Mouse (Mus musculus): ENCODE data around the gene Arih1. TPM values are rescaled to one million over a fixed set of nuclear protein-coding genes. Genes with fewer than 3 reads are reported as not detected.
"Not testable (repeated sequence)": the region's sequence is repeated elsewhere in the genome, so short reads cannot be mapped to it uniquely, and the experiment has no call there.

The Arih1 gene
- polyA plus RNA-seq, 1 experiment from 2014 or later, result 17.3 TPM

DNA sequence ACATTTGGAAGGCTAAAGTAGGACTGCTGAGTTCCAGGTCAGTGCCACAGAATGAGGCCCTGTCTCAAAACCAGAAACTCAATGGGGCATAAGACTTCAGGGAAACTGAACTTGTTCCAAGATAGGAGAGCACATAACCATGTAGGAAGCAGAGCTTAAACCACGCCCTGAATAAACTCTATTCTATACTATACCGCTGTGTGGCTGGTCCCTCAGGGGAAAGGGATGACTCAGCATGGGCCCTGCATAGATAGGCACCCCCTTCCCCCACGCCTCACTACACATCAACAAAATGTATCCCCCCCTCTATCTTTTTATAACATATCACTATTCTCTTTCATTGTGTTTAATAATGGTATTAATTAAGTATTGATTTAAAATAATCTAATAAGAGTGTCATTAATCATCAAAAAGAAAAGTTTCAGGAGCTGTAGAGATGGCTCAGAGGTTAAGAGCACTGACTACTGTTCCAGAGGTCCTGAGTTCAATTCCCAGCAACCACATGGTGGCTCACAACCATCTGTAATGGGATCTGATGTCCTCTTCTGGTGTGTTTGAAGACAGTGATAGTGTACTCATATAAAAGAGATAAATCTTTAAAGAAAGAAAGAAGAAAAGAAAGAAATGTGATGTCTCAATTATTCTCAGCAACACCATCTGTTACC is 30.9 kb downstream of the Arih1 start:
- H3K27me3 ChIP-seq (ENCODE audit: poor library complexity, severe bottlenecking), result no peaks in the 10 kb centered on the region
- no peak overlapping the region for H3K4me3 ChIP-seq
- no peaks in the 10 kb centered on the region for H3K4me1 ChIP-seq
- no peak for DNase-seq (ENCODE audit: extremely low spot score, low spot score)
- no peaks in the 10 kb centered on the region for H3K9me3 ChIP-seq
- no peak overlapping the region for H3K27ac ChIP-seq
- WGBS, result 96% methylated on average over 3 of the region's 3 CpGs
- H3K36me3 ChIP-seq (replicated peaks), result peaks cover 26% of the 10 kb centered on the region

GRCm38 (mm10) chr9:59433729-59434128 is 52.7 kb downstream of the Arih1 start:
- no peaks in the 10 kb centered on the region for H3K9me3 ChIP-seq
- peaks cover 75% of the 10 kb centered on the region for H3K36me3 ChIP-seq (replicated peaks)

DNA sequence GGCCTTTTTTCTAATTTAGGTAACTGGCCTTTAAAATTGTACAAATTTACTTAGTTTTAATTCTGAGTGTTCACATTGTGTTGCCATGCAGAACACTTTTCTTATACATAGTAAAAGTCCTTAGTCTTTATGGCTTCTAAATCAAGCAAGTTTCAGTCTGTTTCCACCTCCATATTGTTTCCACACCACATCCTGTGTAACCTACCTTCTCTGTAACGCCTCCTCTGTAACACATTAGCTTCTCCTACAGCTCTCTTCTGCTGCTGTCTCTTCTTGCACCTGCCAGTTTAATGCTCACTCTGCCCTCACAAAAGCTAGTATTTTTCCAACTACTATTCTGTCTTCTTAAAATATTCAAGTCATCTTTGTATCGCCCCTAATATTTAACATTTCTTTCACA is 54.8 kb downstream of the Arih1 start:
- Histone ChIP-seq H3K4me3 (no peak overlapping the region), H3K36me3 (replicated peaks) (peaks cover 91% of the 10 kb centered on the region), H3K27me3 (ENCODE audit: poor library complexity, severe bottlenecking) (no peaks in the 10 kb centered on the region), H3K4me1 (no peaks in the 10 kb centered on the region), H3K9me3 (no peaks in the 10 kb centered on the region; the same call in 1 of the 2 replicates), H3K27ac (no peak overlapping the region)
- WGBS, result 95% methylated on average over 2 of the region's 2 CpGs
- DNase-seq (ENCODE audit: extremely low spot score, low spot score), result no peak

More at GRCm38 (mm10) chr9:59433729-59434128, 52.7 kb downstream of the Arih1 start:
- Histone ChIP-seq H3K27ac (no peak overlapping the region), H3K27me3 (ENCODE audit: poor library complexity, severe bottlenecking) (no peaks in the 10 kb centered on the region), H3K4me1 (no peaks in the 10 kb centered on the region), H3K4me3 (no peak overlapping the region)
- DNase-seq (ENCODE audit: extremely low spot score, low spot score), result no peak
- 100% methylated on average over 1 of the region's 1 CpGs for WGBS

DNA sequence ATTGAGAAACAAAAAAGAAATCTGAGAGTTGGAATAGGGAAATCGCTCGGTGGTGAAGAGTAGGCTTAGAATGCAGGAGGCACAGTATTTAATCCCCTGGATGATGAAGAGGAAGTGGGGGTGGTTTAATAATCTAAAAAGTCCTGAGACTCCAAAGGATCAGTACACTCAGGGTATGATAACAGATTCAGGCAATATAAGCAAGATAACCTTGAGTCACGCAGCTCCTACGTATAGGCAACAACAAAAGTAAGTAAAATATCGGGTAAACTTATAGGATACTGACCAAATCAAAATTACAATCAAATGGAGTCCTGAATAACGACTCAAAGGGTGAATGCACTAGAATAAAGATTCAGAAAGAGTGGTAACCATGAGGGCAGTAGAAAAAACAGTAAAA is 65.9 kb downstream of the Arih1 start:
- H3K4me3 ChIP-seq, result no peak overlapping the region
- no peak overlapping the region for H3K27ac ChIP-seq
- WGBS, result 88% methylated on average over 6 of the region's 6 CpGs
- DNase-seq (ENCODE audit: extremely low spot score, low spot score), result no peak
- peaks cover 22% of the 10 kb centered on the region for H3K36me3 ChIP-seq (replicated peaks)
- H3K27me3 ChIP-seq (ENCODE audit: poor library complexity, severe bottlenecking), result no peaks in the 10 kb centered on the region
- no peaks in the 10 kb centered on the region for H3K4me1 ChIP-seq
- H3K9me3 ChIP-seq, result no peaks in the 10 kb centered on the region

DNA sequence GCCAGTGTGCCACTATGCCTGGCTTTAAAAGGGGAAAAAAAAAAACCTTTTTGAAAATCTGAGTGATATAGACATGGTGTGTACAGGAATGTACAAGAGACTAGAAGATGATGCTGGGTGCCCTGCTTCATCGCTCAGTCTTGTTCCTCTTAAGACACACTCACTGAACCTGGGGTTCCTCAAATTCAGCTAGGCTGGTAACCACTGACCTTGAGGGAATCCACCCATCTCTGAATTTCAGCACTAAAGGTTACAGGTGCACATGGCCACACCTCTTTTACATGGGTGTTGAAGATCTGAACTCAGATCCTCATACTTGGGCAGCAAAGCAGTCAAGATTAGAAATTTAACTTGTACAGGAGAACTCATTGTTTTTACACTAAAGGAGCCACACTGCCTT is 79.1 kb downstream of the Arih1 start:
- 92% methylated on average over 1 of the region's 1 CpGs for WGBS

DNA sequence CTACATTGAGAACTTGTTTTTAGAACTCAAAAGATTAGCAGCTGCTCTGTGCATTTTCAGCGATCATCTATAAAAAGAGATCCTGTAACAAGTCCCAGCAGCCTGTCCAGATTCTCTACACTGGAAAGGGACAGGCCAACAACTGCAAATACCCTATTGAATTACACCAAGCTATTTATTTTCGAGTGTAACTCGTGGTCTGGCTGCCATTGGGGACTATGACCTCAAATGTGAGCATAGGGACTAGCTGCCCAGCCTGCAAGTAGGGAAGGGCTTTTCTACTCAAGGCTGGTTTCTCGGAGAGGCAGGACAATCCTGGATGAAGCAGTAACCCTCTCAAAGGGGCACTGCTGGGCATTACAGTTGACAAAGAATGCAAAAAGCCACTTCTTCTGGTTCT is 97.3 kb downstream of the Arih1 start:
- H3K9me3 ChIP-seq, result no peaks in the 10 kb centered on the region
- no peak overlapping the region for H3K4me3 ChIP-seq
- DNase-seq (ENCODE audit: extremely low spot score, low spot score), result no peak
- no peaks in the 10 kb centered on the region for H3K27me3 ChIP-seq (ENCODE audit: poor library complexity, severe bottlenecking)
- H3K4me1 ChIP-seq, result no peaks in the 10 kb centered on the region
- peaks cover 41% of the 10 kb centered on the region for H3K36me3 ChIP-seq (replicated peaks)
- WGBS, result 89% methylated on average over 4 of the region's 4 CpGs
- no peak overlapping the region for H3K27ac ChIP-seq

More for the DNA sequence above, 79.1 kb downstream of the Arih1 start:
- Histone ChIP-seq H3K4me1 (no peaks in the 10 kb centered on the region), H3K4me3 (no peak overlapping the region), H3K27me3 (ENCODE audit: poor library complexity, severe bottlenecking) (no peaks in the 10 kb centered on the region), H3K27ac (no peak overlapping the region), H3K36me3 (replicated peaks) (peaks cover 90% of the 10 kb centered on the region), H3K9me3 (no peaks in the 10 kb centered on the region)
- no peak for DNase-seq (ENCODE audit: extremely low spot score, low spot score)

GRCm38 (mm10) chr9:59388311-59388710 is 98.1 kb downstream of the Arih1 start:
- Histone ChIP-seq H3K9me3 (no peaks in the 10 kb centered on the region), H3K27ac (no peak overlapping the region), H3K27me3 (ENCODE audit: poor library complexity, severe bottlenecking) (no peaks in the 10 kb centered on the region), H3K36me3 (replicated peaks) (peaks cover 34% of the 10 kb centered on the region), H3K4me3 (no peak overlapping the region), H3K4me1 (no peaks in the 10 kb centered on the region)
- 81% methylated on average over 1 of the region's 1 CpGs for WGBS
- no peak for DNase-seq (ENCODE audit: extremely low spot score, low spot score)

- H3K27me3 ChIP-seq (ENCODE audit: poor library complexity, severe bottlenecking), result no peaks in the 10 kb centered on the region
- DNase-seq (ENCODE audit: extremely low spot score, low spot score), result no peak
- no peak overlapping the region for H3K4me3 ChIP-seq
- peaks cover 25% of the 10 kb centered on the region for H3K36me3 ChIP-seq (replicated peaks)
- no peaks in the 10 kb centered on the region for H3K9me3 ChIP-seq
- 55% methylated on average over 3 of the region's 3 CpGs for WGBS
- no peak overlapping the region for H3K27ac ChIP-seq
- no peaks in the 10 kb centered on the region for H3K4me1 ChIP-seq
These were observed 99.0 kb downstream of the Arih1 start for GRCm38 (mm10) chr9:59387461-59387860.

GRCm38 (mm10) chr9:59375626-59376025 is 110.8 kb downstream of the Arih1 start:
- no peaks in the 10 kb centered on the region for H3K4me1 ChIP-seq
- no peaks in the 10 kb centered on the region for H3K27me3 ChIP-seq (ENCODE audit: poor library complexity, severe bottlenecking)
- H3K4me3 ChIP-seq, result no peak overlapping the region
- H3K36me3 ChIP-seq (replicated peaks), result no peaks in the 10 kb centered on the region
- WGBS, result 94% methylated on average over 15 of the region's 15 CpGs
- H3K9me3 ChIP-seq, result peaks cover 20% of the 10 kb centered on the region
- H3K27ac ChIP-seq, result no peak overlapping the region
- no peak for DNase-seq (ENCODE audit: extremely low spot score, low spot score)

DNA sequence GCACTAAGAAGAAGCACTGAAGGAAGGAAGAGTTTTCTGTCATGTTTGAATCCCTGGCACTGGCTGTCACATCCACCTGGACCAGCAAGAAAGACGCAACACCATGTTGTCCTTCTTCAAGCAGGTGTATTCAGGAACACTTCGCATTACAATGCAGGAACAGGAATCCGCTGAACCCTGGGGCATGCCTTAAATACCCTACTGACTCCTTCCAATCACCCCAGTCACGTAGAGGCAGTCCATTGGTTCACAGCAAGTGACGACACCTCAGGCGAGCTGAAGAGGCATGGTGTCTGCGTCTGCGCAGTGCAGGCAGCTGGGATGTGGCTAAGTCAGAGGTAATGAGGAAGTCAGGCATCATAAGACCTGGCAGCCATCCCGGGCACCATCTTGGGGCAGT is 116.8 kb downstream of the Arih1 start:
- Histone ChIP-seq H3K9me3 (peaks cover 24% of the 10 kb centered on the region), H3K4me3 (no peak overlapping the region), H3K4me1 (no peaks in the 10 kb centered on the region), H3K27me3 (ENCODE audit: poor library complexity, severe bottlenecking) (no peaks in the 10 kb centered on the region), H3K36me3 (replicated peaks) (no peaks in the 10 kb centered on the region), H3K27ac (no peak overlapping the region)
- WGBS, result 90% methylated on average over 9 of the region's 9 CpGs
- DNase-seq (ENCODE audit: extremely low spot score, low spot score), result no peak

- Histone ChIP-seq H3K4me1 (no peaks in the 10 kb centered on the region), H3K36me3 (replicated peaks) (no peaks in the 10 kb centered on the region), H3K27ac (no peak overlapping the region), H3K27me3 (ENCODE audit: poor library complexity, severe bottlenecking) (no peaks in the 10 kb centered on the region), H3K4me3 (no peak overlapping the region), H3K9me3 (peaks cover 23% of the 10 kb centered on the region)
- DNase-seq (ENCODE audit: extremely low spot score, low spot score), result no peak
- 86% methylated on average over 5 of the region's 5 CpGs for WGBS
These were observed 117.2 kb downstream of the Arih1 start for GRCm38 (mm10) chr9:59369220-59369619.

- DNase-seq (ENCODE audit: extremely low spot score, low spot score); H3K27ac ChIP-seq; H3K9me3 ChIP-seq; H3K36me3 ChIP-seq (replicated peaks); H3K27me3 ChIP-seq (ENCODE audit: poor library complexity, severe bottlenecking); H3K4me3 ChIP-seq; H3K4me1 ChIP-seq: not testable (repeated sequence)
- WGBS, result 75% methylated on average over 2 of the region's 3 CpGs
These were observed 125.9 kb downstream of the Arih1 start for GRCm38 (mm10) chr9:59360487-59360886.

- not testable (repeated sequence) for H3K9me3 ChIP-seq; H3K36me3 ChIP-seq (replicated peaks); H3K27ac ChIP-seq; H3K4me3 ChIP-seq; DNase-seq (ENCODE audit: extremely low spot score, low spot score); H3K4me1 ChIP-seq; H3K27me3 ChIP-seq (ENCODE audit: poor library complexity, severe bottlenecking)
- 57% methylated on average over 1 of the region's 1 CpGs for WGBS
These were observed 128.4 kb downstream of the Arih1 start for GRCm38 (mm10) chr9:59358041-59358440.

DNA sequence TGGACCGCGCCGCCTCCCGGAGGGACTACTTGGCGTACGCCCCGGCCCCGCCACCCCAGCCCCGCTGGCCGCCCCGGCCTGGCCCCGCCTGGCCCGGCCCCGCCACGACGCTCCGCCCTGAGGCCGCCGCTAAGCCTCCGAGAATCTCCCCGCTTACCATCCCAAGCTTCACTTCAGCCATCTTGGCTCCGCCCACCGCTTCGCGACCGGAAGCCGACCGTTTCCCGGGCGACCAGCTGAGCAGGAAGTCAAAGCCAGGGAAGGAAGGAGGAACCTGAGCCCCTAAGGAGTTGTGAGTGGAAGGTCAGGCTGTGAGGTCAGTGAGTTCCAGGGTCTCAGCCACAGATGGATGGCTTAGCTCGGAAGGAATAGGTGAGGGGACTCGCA is 133.2 kb downstream of the Arih1 start, which contains the start of gene Bbs4:
TSS of gene Bbs4 (minus strand) at position 256 of the 387 bp plus-strand sequence.
- Histone ChIP-seq H3K27me3 (ENCODE audit: poor library complexity, severe bottlenecking) (no peaks in the 10 kb centered on the region), H3K4me1 (peaks cover 15% of the 10 kb centered on the region)
- under 1% methylated on average over 32 of the region's 32 CpGs for WGBS

More for the DNA sequence above, 133.2 kb downstream of the Arih1 start, which contains the start of gene Bbs4:
- Histone ChIP-seq H3K4me3 (peak within 1 kb of the TSS; percentile 71), H3K27ac (peak within 1 kb of the TSS; percentile 91), H3K36me3 (replicated peaks) (no peaks in the 10 kb centered on the region), H3K9me3 (no peaks in the 10 kb centered on the region)
- peak; percentile 93 for DNase-seq (ENCODE audit: extremely low spot score, low spot score)

All from forebrain, embryonic 10.5 days (tissue).